ENCODE assay signal across 8 mouse cellular contexts in the genomic region with DNA sequence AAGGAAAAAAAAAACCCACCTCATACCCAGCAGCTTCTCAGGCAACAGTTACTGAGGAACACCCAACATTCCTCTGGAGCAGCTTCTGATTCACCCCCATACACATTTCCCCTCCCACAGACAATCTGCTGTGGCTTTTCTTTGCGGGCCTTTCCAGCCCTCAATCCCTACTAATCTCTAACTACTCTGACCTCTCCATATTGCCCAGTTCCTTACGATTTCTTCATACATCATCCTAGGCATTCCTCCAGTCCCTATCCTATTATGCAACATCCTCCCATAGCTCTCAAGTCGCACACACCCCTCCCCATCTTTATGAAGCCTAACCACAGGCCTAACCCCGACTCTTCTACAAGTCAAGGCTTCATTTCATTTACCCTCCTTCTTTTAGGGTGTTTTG. TPM values are rescaled to one million over a fixed set of nuclear protein-coding genes. Genes with fewer than 3 reads are reported as not detected.
DNase-seq lines count a peak whose midpoint lies in the region; ATAC-seq and TF ChIP-seq lines count a peak whose summit lies in the region.

No protein-coding gene starts in this region.

- intact Hi-C loops in left cerebral cortex, postnatal 36 days (cut with DNase I) = loop anchor here (5.0 kb wide), 1 partner anchor 48 kb away; no protein-coding TSS in a partner anchor

- H3K4me3 ChIP-seq in testis, adult 2 months (ENCODE audit: control insufficient read depth, low read depth, low read length) = peak overlapping the region; percentile 16

- H3K4me1 ChIP-seq in testis, adult 2 months (ENCODE audit: control insufficient read depth, insufficient read depth, low read length) = no peaks in the 10 kb centered on the region

- TF ChIP-seq CTCF in testis, adult 2 months (IDR thresholded peaks at IDR 0.05; ENCODE audit: control insufficient read depth, insufficient read depth, insufficient replicate concordance, low read depth, low read length) = no peak

- no peaks in the 10 kb centered on the region for H3K36me3 ChIP-seq in testis, adult 2 months (ENCODE audit: control insufficient read depth, insufficient read depth, low read length)

- TF ChIP-seq POLR2A in testis, adult 2 months (IDR thresholded peaks at IDR 0.05; ENCODE audit: control insufficient read depth, low read depth, low read length) = no peak

- no peaks in the 10 kb centered on the region for H3K27me3 ChIP-seq in testis, adult 2 months (ENCODE audit: control insufficient read depth, insufficient read depth, low read length)

- peak; percentile 42 to 67 for DNase-seq in frontal cortex, postnatal 36 days (ENCODE audit: low spot score in 2 of 2)
- no peak for DNase-seq in frontal cortex, postnatal 14 days (ENCODE audit: low spot score in 2 of 2)
- DNase-seq in testis, postnatal 10 days (ENCODE audit: low spot score) = no peak
- DNase-seq in left cerebral cortex, postnatal 36 days (ENCODE audit: low spot score in 2 of 2) = peak; percentile 42 to 60
- peak; percentile 25 to 45 for DNase-seq in right cerebral cortex, postnatal 36 days (ENCODE audit: low spot score in 2 of 2)

- ATAC-seq in monocyte, adult 5-6 weeks (replicated peaks; ENCODE audit: insufficient number of reproducible peaks, low FRiP score, low TSS enrichment, poor library complexity, severe bottlenecking) = no peak
- no peak for ATAC-seq in cerebellum, adult (ENCODE audit: insufficient number of reproducible peaks, low FRiP score, low TSS enrichment)

- H3K27ac ChIP-seq in testis, adult 2 months (ENCODE audit: control insufficient read depth, insufficient read depth, low read depth, low read length) = no peak overlapping the region

RNA-seq across cellular contexts. Expression of a gene that starts 1.6 kb away (rescaled TPM):
- 14.4 and 17.8 TPM in 2 replicates for polyA plus RNA-seq in testis, adult 2 months (2012; rRNA removed)
- total RNA-seq in left cerebral cortex, postnatal 36 days (2021) = 10 to 100 TPM; 51.7 to 56.3 TPM
- 12.2 to 29.3 TPM (median 16.7 TPM) in 3 replicates for total RNA-seq in monocyte, adult 5-6 weeks (2017)

RNA-seq across cellular contexts. Expression of a gene that starts 5.7 kb away (rescaled TPM):
- 31.8 and 32.6 TPM in 2 replicates for polyA plus RNA-seq in testis, adult 2 months (2012; rRNA removed)
- 10 to 100 TPM; 39.7 to 46.7 TPM for total RNA-seq in left cerebral cortex, postnatal 36 days (2021)
- 43.2 to 86.5 TPM (median 55.3 TPM) in 3 replicates for total RNA-seq in monocyte, adult 5-6 weeks (2017)

RNA-seq across cellular contexts. Expression of a gene that starts 19.2 kb away (rescaled TPM):
- polyA plus RNA-seq in testis, adult 2 months (2012; rRNA removed) = 8.6 and 10.4 TPM in 2 replicates
- total RNA-seq in left cerebral cortex, postnatal 36 days (2021) = under 1 TPM in 1 of 2 experiments, not detected in 1; 0.88 TPM
- not detected in 3 replicates for total RNA-seq in monocyte, adult 5-6 weeks (2017)

RNA-seq across cellular contexts. Expression of a gene that starts 28.7 kb away (rescaled TPM):
- 41.4 and 43.3 TPM in 2 replicates for polyA plus RNA-seq in testis, adult 2 months (2012; rRNA removed)
- 10 to 100 TPM; 46.1 to 46.4 TPM for total RNA-seq in left cerebral cortex, postnatal 36 days (2021)
- 65.3 to 128 TPM (median 82.5 TPM) in 3 replicates for total RNA-seq in monocyte, adult 5-6 weeks (2017)

RNA-seq across cellular contexts. Expression of a gene that starts 28.8 kb away (rescaled TPM):
- 7.5 and 7.9 TPM in 2 replicates for polyA plus RNA-seq in testis, adult 2 months (2012; rRNA removed)
- total RNA-seq in left cerebral cortex, postnatal 36 days (2021) = 10 to 100 TPM; 16.3 to 18.4 TPM
- 4.1 to 5.9 TPM (median 5.7 TPM) in 3 replicates for total RNA-seq in monocyte, adult 5-6 weeks (2017)

Comparison
In these comparisons a context has a peak if more than half of its experiments do, and no peak if none do; other contexts are left out.
1. DNase-seq: peak in frontal cortex, postnatal 36 days (2 of 2), left cerebral cortex, postnatal 36 days (2 of 2) and right cerebral cortex, postnatal 36 days (2 of 2); none in frontal cortex, postnatal 14 days (0 of 2) and testis, postnatal 10 days (single experiment).